Mouse (Mus musculus) stomach, embryonic 16.5 days (tissue): ENCODE results near the gene Gart. TPM values are rescaled to one million over a fixed set of nuclear protein-coding genes. Genes with fewer than 3 reads are reported as not detected.

Experiments
- ATAC-seq: fragments of 200-750 bp; cut with Nextera tagmentation; 2 replicates; pipeline ENCODE4 v1.8.0; 2017; ENCODE audit warnings: moderate number of reproducible peaks, moderate TSS enrichment; ENCODE audit not compliant: insufficient read depth, low FRiP score
- H3K27ac ChIP-seq: fragments of 300-500 bp; sonication (generic); 2 replicates; pipeline ENCODE4 v1.5.1; 2014; ENCODE audit warnings: low read length
- H3K27me3 ChIP-seq: fragments of 300-500 bp; sonication (generic); 2 replicates; pipeline ENCODE4 v1.6.1; 2014; ENCODE audit warnings: low read length, control low read depth, mixed read lengths; ENCODE audit not compliant: control insufficient read depth, insufficient read depth
- H3K36me3 ChIP-seq: fragments of 300-500 bp; sonication (generic); 2 replicates; pipeline ENCODE4 v1.6.1; 2014; ENCODE audit warnings: low read length; ENCODE audit not compliant: control insufficient read depth, insufficient read depth
- H3K4me1 ChIP-seq: fragments of 300-500 bp; sonication (generic); 2 replicates; pipeline ENCODE4 v1.6.1; 2014; ENCODE audit warnings: low read length, control low read depth, mixed read lengths; ENCODE audit not compliant: control insufficient read depth, insufficient read depth
- H3K4me2 ChIP-seq: fragments of 300-500 bp; sonication (generic); 2 replicates; pipeline ENCODE4 v1.6.1; 2014; ENCODE audit warnings: low read depth, low read length, mixed read lengths
- H3K4me3 ChIP-seq: fragments of 300-500 bp; sonication (generic); replicated peaks from 2 replicates; pipeline ENCODE4 v1.5.1; 2014; ENCODE audit warnings: mild to moderate bottlenecking, low read length
- H3K9ac ChIP-seq: fragments of 300-500 bp; sonication (generic); 2 replicates; pipeline ENCODE4 v1.6.1; 2014; ENCODE audit warnings: low read length
- H3K9me3 ChIP-seq: fragments of 300-500 bp; sonication (generic); replicated peaks from 2 replicates; pipeline ENCODE4 v1.6.1; 2016; ENCODE audit warnings: low read length, control low read depth; ENCODE audit not compliant: control insufficient read depth
- WGBS: fragments of 180-500 bp; shearing (Covaris S2); extraction: QIAGEN DNeasy Blood & Tissue Kit; methylation state at CpG from one replicate; pipeline ENCODE4 v1.1.7; 2014; 5-methylcytosine and 5-hydroxymethylcytosine counted together
- polyA plus RNA-seq: library from polyadenylated mRNA; unstranded; fragments of >200 nt; fragmentation: Nextera tagmentation; extraction: Ambion mirVana; gene quantifications from 2 replicates; pipeline ENCODE4 v1.2.1, GENCODE M21; 2015

Gene Gart
- polyA plus RNA-seq, 1 experiment from 2014 or later = 104 TPM

DNA sequence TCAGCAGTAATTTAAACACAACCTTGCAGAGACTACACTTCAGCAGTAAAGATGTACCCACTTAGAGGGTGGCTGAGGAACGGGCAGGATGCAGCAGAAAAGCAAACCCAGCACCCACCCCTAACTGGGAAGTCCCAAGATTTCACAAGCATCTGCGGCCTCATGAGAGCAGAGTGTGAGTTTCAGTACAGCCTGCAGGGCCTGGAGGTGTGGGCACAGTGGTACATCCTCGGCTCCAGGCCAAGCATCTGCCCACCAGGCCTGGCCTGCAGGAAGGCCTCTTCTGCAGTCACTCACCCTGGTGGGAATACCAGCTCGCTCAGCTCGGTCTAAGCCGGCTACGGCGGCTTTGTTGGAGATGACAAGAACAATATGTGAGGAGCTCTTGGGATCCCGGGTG is 23.7 kb downstream of the Gart start:
- 90% methylated on average over 9 of the region's 9 CpGs for WGBS

DNA sequence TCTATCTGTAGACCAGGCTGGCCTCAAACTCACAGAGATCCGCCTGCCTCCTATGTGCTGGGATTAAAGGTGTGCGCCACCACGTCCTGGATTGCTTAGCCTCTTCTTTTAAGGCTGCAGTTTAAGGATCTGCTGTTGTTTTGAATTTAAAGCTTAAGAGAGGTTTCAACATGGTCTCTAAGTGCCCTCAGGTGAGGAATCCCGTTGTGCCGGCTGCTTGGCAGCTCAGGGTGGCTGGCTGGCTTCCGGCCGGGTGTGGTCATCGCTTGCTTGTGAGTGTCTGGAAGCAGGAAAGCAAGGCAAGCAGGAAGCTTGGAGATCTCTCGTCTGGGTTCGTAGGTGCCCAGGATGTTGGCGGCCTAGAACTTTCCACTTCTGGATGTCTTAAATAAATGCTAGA is 25.8 kb downstream of the Gart start:
- ATAC-seq = no peak
- Histone ChIP-seq H3K9ac (no peak overlapping the region), H3K9me3 (no peaks in the 10 kb centered on the region), H3K4me2 (no peak overlapping the region), H3K27me3 (no peaks in the 10 kb centered on the region), H3K36me3 (peaks cover 12% of the 10 kb centered on the region; the same call in 1 of the 2 replicates), H3K4me3 (no peak overlapping the region), H3K4me1 (no peaks in the 10 kb centered on the region; the same call in 1 of the 2 replicates), H3K27ac (no peak overlapping the region)
- 87% methylated on average over 11 of the region's 11 CpGs for WGBS

More for the DNA sequence above, 23.7 kb downstream of the Gart start:
- Histone ChIP-seq H3K36me3 (peaks cover 21% of the 10 kb centered on the region; the same call in 1 of the 2 replicates), H3K9ac (no peak overlapping the region), H3K27me3 (no peaks in the 10 kb centered on the region), H3K4me2 (no peak overlapping the region), H3K9me3 (no peaks in the 10 kb centered on the region), H3K27ac (no peak overlapping the region), H3K4me3 (no peak overlapping the region), H3K4me1 (no peaks in the 10 kb centered on the region; the same call in 1 of the 2 replicates)
- no peak for ATAC-seq

DNA sequence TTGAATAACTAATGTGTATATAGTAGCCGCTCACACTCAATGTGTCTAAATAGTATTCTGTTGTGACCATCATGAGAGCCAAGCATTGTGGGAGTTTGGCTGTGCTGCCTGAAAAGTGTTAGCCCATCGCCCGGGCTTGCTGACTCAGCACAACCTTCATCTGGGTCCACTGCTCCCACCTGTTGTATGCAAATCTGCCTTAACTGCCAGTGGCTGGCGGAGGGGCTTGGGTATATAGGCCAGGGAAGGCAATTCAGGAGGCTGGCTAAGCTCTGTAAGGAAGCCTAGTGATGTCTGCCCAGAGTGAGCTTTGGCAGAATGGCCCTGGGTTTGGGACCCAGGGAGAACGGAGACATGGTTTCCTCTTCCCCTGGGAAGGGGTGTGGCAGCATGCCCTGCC is 26.6 kb downstream of the Gart start:
- peaks cover 8% of the 10 kb centered on the region; the same call in 1 of the 2 replicates for H3K36me3 ChIP-seq
- H3K27me3 ChIP-seq = no peaks in the 10 kb centered on the region
- H3K4me2 ChIP-seq = no peak overlapping the region
- no peaks in the 10 kb centered on the region; the same call in 1 of the 2 replicates for H3K4me1 ChIP-seq
- H3K4me3 ChIP-seq = no peak overlapping the region
- 79% methylated on average over 5 of the region's 5 CpGs for WGBS
- H3K9me3 ChIP-seq = no peaks in the 10 kb centered on the region
- no peak for ATAC-seq
- H3K9ac ChIP-seq = no peak overlapping the region
- H3K27ac ChIP-seq = no peak overlapping the region

DNA sequence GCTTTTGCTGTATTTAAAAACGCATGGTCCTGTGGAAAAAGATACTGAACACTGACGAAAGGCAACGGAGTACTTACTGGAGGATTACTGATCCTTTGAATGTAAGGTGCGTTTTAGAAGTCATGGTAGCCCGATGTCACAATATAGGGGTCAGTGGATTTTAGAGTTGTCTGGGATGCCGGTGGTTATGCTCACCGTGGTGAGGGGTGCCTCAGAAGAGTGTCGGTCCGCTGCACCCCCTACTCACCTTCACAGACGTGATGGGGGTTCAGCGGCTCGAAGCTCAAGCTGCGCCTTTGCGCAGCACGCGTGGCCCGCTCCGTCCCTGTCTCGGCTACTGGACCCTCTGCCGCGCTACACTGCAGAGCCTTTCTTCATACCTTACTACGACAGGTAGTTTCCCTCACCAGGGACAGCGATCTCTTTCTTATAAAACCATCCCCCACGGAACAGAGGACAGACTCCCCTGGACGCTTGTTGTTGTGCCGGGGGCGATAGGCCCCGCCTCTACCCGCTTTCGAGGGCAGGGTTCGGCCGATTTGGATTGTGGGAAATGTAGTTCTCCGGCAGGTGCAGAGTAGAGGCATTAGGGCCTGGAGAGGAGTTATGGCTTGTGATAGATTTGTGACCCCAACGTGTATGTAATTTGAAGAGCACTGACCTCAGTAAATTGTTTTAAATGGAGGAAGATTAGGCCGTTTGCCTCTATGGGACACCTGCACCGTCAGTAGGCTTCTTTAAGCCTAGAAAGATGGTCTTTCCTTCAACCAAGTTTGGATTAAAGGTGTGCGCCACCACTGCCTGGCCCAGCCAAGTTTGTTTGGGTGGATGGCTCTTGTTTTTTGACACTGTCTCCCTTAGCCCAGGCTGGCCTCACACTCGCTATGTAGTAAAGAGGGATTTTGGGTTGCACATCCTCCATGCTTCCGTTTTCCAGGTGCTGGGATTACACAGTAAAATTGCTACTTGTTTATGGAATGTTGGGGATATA is 27.9 kb downstream of the Gart start, which contains the start of gene Dnajc28:
Gene Dnajc28 (minus strand): TSS at position 516 of the 991 bp plus-strand sequence.
- Histone ChIP-seq H3K4me1 (no peaks in the 10 kb centered on the region; the same call in 1 of the 2 replicates), H3K9ac (peak within 1 kb of the TSS; percentile 78), H3K4me2 (peak within 1 kb of the TSS; percentile 93), H3K36me3 (peaks cover 5% of the 10 kb centered on the region; the same call in 1 of the 2 replicates), H3K4me3 (peak within 1 kb of the TSS; percentile 73), H3K27ac (no peak within 1 kb of the TSS), H3K9me3 (no peaks in the 10 kb centered on the region), H3K27me3 (no peaks in the 10 kb centered on the region)
- 10% methylated on average over 39 of the region's 39 CpGs for WGBS
- peak; percentile 86 for ATAC-seq

DNA sequence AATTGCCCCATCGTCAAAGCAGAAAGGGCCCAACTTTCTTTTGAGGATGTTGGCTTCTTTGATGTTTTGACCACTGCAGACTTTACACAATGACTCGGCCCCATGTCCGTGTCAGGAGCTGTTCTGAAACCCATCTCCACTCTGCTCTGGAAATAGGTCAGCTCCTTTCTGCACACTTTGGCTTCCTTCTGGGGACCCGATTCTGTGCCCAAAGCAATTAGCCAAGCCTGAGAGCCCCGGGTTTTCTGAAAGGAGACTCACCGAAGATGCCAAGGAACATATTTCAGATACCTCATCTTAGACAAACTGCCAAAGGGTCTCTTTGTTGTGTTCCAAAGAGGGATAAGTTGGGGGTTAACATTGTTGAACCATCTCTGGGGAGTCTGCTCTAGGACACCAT is 32.2 kb downstream of the Gart start:
- Histone ChIP-seq H3K27me3 (no peaks in the 10 kb centered on the region), H3K9me3 (no peaks in the 10 kb centered on the region), H3K27ac (no peak overlapping the region), H3K4me2 (no peak overlapping the region), H3K9ac (no peak overlapping the region), H3K4me3 (no peak overlapping the region), H3K4me1 (no peaks in the 10 kb centered on the region; the same call in 1 of the 2 replicates), H3K36me3 (no peaks in the 10 kb centered on the region)
- no peak for ATAC-seq
- WGBS = 83% methylated on average over 6 of the region's 6 CpGs

DNA sequence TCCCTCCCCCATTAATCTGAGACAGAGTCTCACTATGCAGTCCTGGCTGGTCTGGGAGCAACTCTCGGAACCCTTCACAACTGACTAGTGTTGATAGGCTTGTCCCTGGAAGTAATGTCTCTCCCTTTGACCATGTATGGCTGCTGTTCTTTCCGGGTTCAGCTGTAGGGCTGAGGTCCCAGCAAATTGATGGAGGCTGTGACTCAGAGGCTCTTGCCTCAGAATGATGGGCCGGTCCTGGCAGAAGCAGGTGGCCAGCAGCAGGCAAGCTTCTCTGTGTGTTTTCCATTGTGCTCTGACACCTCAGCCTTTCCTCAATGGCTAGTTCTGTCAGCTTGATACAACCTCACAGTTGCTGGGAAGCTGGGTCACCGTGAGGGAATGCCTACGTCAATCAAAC is 34.2 kb downstream of the Gart start:
- no peak for ATAC-seq
- Histone ChIP-seq H3K4me1 (no peaks in the 10 kb centered on the region), H3K27ac (no peak overlapping the region), H3K4me2 (no peak overlapping the region), H3K36me3 (no peaks in the 10 kb centered on the region), H3K4me3 (no peak overlapping the region), H3K9me3 (0 out of 2 replicates have a peak, but pooled peaks cover 3% of the 10 kb centered on the region), H3K9ac (no peak overlapping the region), H3K27me3 (no peaks in the 10 kb centered on the region)
- 50% methylated on average over 5 of the region's 5 CpGs for WGBS

DNA sequence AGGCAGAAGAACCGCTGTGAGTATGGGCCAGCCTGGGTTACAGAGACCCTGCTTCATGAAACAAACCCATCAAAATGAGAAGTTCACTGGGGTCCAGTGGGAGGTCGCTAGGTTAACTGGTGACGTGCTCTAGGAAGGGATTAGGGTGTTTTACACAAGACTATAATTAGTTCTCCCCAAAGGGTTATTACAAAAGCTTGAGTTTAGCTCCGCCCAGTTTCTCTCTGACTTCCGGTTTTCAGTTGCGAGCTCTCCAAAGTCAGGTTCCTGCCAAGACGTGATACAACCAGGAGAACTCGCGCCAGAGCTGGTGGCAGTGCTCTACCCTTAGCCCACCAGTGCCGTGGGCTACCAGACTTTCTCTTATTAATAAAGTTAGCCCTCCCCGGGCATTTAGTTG is 35.5 kb downstream of the Gart start:
- no peak overlapping the region for H3K27ac ChIP-seq
- WGBS = 71% methylated on average over 11 of the region's 11 CpGs
- ATAC-seq = no peak

DNA sequence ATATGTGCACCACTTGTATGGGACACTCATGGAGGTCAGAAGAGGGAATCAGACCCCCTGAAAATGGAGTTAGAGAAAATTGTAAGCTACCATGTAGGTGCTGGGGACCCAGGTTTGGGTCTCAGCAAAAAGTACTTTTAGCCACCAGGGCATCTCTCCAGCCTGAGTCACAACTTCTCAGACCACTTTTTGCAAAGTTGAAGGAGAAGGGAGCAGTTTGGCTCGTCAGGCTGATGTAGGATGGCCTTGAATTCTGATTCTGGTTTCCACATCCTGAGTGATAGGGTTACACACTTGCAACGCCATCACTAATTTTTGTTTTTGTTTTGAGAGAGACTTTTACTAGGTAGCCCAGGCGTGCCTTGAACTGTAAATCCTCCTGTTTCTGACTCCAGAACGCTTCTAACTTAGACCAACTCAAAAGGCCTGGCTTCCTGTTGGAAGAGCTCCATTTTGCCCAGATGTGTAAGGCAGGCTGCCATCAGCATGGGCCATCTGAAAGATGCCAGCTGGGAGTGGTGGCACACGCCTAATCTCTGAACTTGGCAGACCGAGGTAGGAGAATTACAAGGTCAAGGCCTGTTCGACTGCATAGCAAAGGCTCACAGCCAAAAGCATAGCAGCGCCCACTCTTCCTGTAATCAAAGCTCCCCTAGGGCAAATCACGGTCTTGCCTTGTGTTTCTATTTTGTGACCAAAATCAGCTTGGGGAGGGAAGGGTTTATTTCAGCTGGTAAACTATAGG is 37.1 kb downstream of the Gart start:
- Histone ChIP-seq H3K9ac (no peak overlapping the region), H3K27ac (no peak overlapping the region), H3K4me3 (no peak overlapping the region), H3K4me1 (no peaks in the 10 kb centered on the region), H3K27me3 (no peaks in the 10 kb centered on the region), H3K36me3 (no peaks in the 10 kb centered on the region), H3K4me2 (no peak overlapping the region), H3K9me3 (0 out of 2 replicates have a peak, but pooled peaks cover 3% of the 10 kb centered on the region)
- ATAC-seq = no peak
- WGBS = 58% methylated on average over 9 of the region's 9 CpGs

More for the DNA sequence above, 35.5 kb downstream of the Gart start:
- Histone ChIP-seq H3K9me3 (0 out of 2 replicates have a peak, but pooled peaks cover 3% of the 10 kb centered on the region), H3K4me3 (no peak overlapping the region), H3K36me3 (no peaks in the 10 kb centered on the region), H3K9ac (no peak overlapping the region), H3K27me3 (no peaks in the 10 kb centered on the region), H3K4me1 (no peaks in the 10 kb centered on the region), H3K4me2 (no peak overlapping the region)
